Mouse (Mus musculus): ENCODE results near the gene Ighmbp2.

GRCm38 (mm10) chr19:3266676-3267075 lies 16.1 kb downstream of the Ighmbp2 start:
- TF ChIP-seq POLR2A (IDR thresholded peaks at IDR 0.05; ENCODE audit: low read depth, low read length) (no peak), CTCF (IDR thresholded peaks at IDR 0.05; ENCODE audit: extremely low read depth, insufficient read depth, insufficient read length, insufficient replicate concordance) (no peak)

Measured in spleen, adult 2 months (tissue).